Mouse (Mus musculus) testis, postnatal 14 days (tissue): ENCODE measurements at regions not wholly inside any gene's neighbourhood (a gene's known extent, or its start where the extent isn't known, plus 50 kb on each side); places are given as distances from the start of the nearest gene placed in this dataset.
"Not testable (repeated sequence)": the region's sequence is repeated elsewhere in the genome, so short reads cannot be mapped to it uniquely, and the experiment has no call there.

Experiments
- DNase-seq: peaks from one replicate; pipeline ENCODE4 v3.0.0; 2021; ENCODE audit warnings: low spot score

- no peak for DNase-seq
Measured at GRCm38 (mm10) chr16:8246445-8246844, 178.5 kb downstream of the Tmem114 start.

GRCm38 (mm10) chr16:8245612-8246011 lies 179.3 kb downstream of the Tmem114 start:
- no peak for DNase-seq

- no peak for DNase-seq
Measured at GRCm38 (mm10) chr16:8234351-8234750, 190.6 kb downstream of the Tmem114 start.

- DNase-seq: no peak
Measured at GRCm38 (mm10) chr16:8232079-8232478, 192.9 kb downstream of the Tmem114 start.

- DNase-seq: no peak
Measured at GRCm38 (mm10) chr16:8223625-8224300, 201.2 kb downstream of the Tmem114 start.

- DNase-seq: no peak
Measured at GRCm38 (mm10) chr16:8208251-8209181, 216.4 kb downstream of the Tmem114 start.

GRCm38 (mm10) chr16:8205014-8205413 lies 219.9 kb downstream of the Tmem114 start:
- DNase-seq: no peak

- DNase-seq: no peak
Measured at GRCm38 (mm10) chr16:8201306-8201705, 223.6 kb downstream of the Tmem114 start.

GRCm38 (mm10) chr16:8198771-8199562 lies 226.0 kb downstream of the Tmem114 start:
- no peak for DNase-seq

GRCm38 (mm10) chr16:8189472-8190240 lies 235.3 kb downstream of the Tmem114 start:
- DNase-seq: no peak

GRCm38 (mm10) chr16:8189071-8189470 lies 235.9 kb downstream of the Tmem114 start:
- no peak for DNase-seq

GRCm38 (mm10) chr16:8188505-8188904 lies 236.4 kb downstream of the Tmem114 start:
- DNase-seq: peak; percentile 7

- no peak for DNase-seq
Measured at GRCm38 (mm10) chr16:8184781-8185180, 240.2 kb downstream of the Tmem114 start.

- DNase-seq: no peak
Measured at GRCm38 (mm10) chr16:8178946-8179345, 246.0 kb downstream of the Tmem114 start.

- DNase-seq: not testable (repeated sequence)
Measured at GRCm38 (mm10) chr16:8177226-8177625, 247.7 kb downstream of the Tmem114 start.

- DNase-seq: no peak
Measured at GRCm38 (mm10) chr16:8176126-8176525, 248.8 kb downstream of the Tmem114 start.
